Mouse (Mus musculus): ENCODE measurements around the gene Cbx7.

- TF ChIP-seq POLR2A (IDR thresholded peaks at IDR 0.05; ENCODE audit: borderline replicate concordance, extremely low read depth, low read depth, low read length) (no peak), CTCF (IDR thresholded peaks at IDR 0.05; ENCODE audit: insufficient read depth, low read length) (no peak)
Measured at GRCm38 (mm10) chr15:80019220-80019619, 48.3 kb upstream of the Cbx7 start.
